23 mouse cellular contexts compared by ENCODE assay signal in genomic region chr8:49262797-49263196, GRCm38 (mm10).
DNase-seq lines count a peak whose midpoint lies in the region; ATAC-seq and TF ChIP-seq lines count a peak whose summit lies in the region.
"Had no signal": no experiment of that assay in that cellular context is flagged by ENCODE, and none has a peak within 500 bp of the region (broad histone marks: within the 10 kb centered on the region; RNA-seq: fewer than 3 reads in every experiment).

No protein-coding gene starts in this region.

- no peaks in the 10 kb centered on the region for H3K27me3 ChIP-seq in forebrain, embryonic 11.5 days (ENCODE audit: control insufficient read depth, insufficient read depth, low read length)
- H3K27me3 ChIP-seq in forebrain, postnatal 0 days (ENCODE audit: insufficient read depth, low read length) = no peaks in the 10 kb centered on the region
- H3K27me3 ChIP-seq in midbrain, embryonic 10.5 days (ENCODE audit: low read depth, poor library complexity, severe bottlenecking) = no peaks in the 10 kb centered on the region
- no peaks in the 10 kb centered on the region for H3K27me3 ChIP-seq in midbrain, embryonic 16.5 days (ENCODE audit: control insufficient read depth, insufficient read depth, low read depth, low read length)
- H3K27me3 ChIP-seq in lung, postnatal 0 days (replicated peaks; ENCODE audit: insufficient read depth, low read length) = no peaks in the 10 kb centered on the region
- H3K27me3 ChIP-seq: heart, embryonic 12.5 days; limb, embryonic 13.5 days; liver, embryonic 12.5 days had no signal

- peak; percentile 55; the same call in 1 of the 2 replicates for ATAC-seq in forebrain, embryonic 11.5 days (replicated peaks; ENCODE audit: low FRiP score)
- ATAC-seq in forebrain, postnatal 0 days = no peak
- ATAC-seq in midbrain, embryonic 16.5 days = peak; percentile 66; the same call in 1 of the 2 replicates
- no peak for ATAC-seq in lung, postnatal 0 days
- ATAC-seq: intestine, postnatal 0 days; liver, embryonic 12.5 days; Patski had no signal

- peaks cover 7% of the 10 kb centered on the region; the same call in 1 of the 2 replicates for H3K4me1 ChIP-seq in forebrain, embryonic 11.5 days (replicated peaks; ENCODE audit: control insufficient read depth, insufficient read depth, low read length)
- no peaks in the 10 kb centered on the region for H3K4me1 ChIP-seq in forebrain, postnatal 0 days (ENCODE audit: insufficient read depth)
- peaks cover 45% of the 10 kb centered on the region for H3K4me1 ChIP-seq in midbrain, embryonic 10.5 days
- H3K4me1 ChIP-seq in midbrain, embryonic 16.5 days (ENCODE audit: control insufficient read depth, insufficient read depth, low read length) = peaks cover 5% of the 10 kb centered on the region; the same call in 1 of the 2 replicates
- H3K4me1 ChIP-seq in lung, postnatal 0 days (ENCODE audit: insufficient read depth, low read depth, low read length) = no peaks in the 10 kb centered on the region
- H3K4me1 ChIP-seq: liver, embryonic 12.5 days had no signal

- no peak for TF ChIP-seq EP300 in lung, postnatal 0 days (IDR thresholded peaks at IDR 0.05)

- H3K9ac ChIP-seq in forebrain, embryonic 11.5 days (ENCODE audit: low read length) = no peak overlapping the region
- H3K9ac ChIP-seq in forebrain, postnatal 0 days = no peak overlapping the region
- no peak overlapping the region for H3K9ac ChIP-seq in midbrain, embryonic 16.5 days (ENCODE audit: low read depth, low read length)
- H3K9ac ChIP-seq in lung, postnatal 0 days (replicated peaks; ENCODE audit: low read depth) = no peak overlapping the region
- H3K9ac ChIP-seq: heart, embryonic 12.5 days; limb, embryonic 13.5 days; liver, embryonic 12.5 days had no signal

- no peak for TF ChIP-seq CTCF in forebrain, postnatal 0 days (IDR thresholded peaks at IDR 0.05; ENCODE audit: low read depth)
- TF ChIP-seq CTCF in lung, postnatal 0 days (IDR thresholded peaks at IDR 0.05) = no peak

- H3K36me3 ChIP-seq in forebrain, embryonic 11.5 days (ENCODE audit: control insufficient read depth, insufficient read depth, low read length) = no peaks in the 10 kb centered on the region
- H3K36me3 ChIP-seq in forebrain, postnatal 0 days (ENCODE audit: insufficient read depth) = no peaks in the 10 kb centered on the region
- H3K36me3 ChIP-seq in midbrain, embryonic 10.5 days = no peaks in the 10 kb centered on the region
- no peaks in the 10 kb centered on the region for H3K36me3 ChIP-seq in midbrain, embryonic 16.5 days (ENCODE audit: control insufficient read depth, insufficient read depth, low read length)
- no peaks in the 10 kb centered on the region for H3K36me3 ChIP-seq in lung, postnatal 0 days (ENCODE audit: insufficient read depth, low read length)
- H3K36me3 ChIP-seq: heart, embryonic 12.5 days; limb, embryonic 13.5 days; liver, embryonic 12.5 days had no signal

- no peak for DNase-seq in forebrain, embryonic 11.5 days (ENCODE audit: low spot score)
- no peak for DNase-seq in forebrain, postnatal 0 days
- DNase-seq in embryo, embryonic 11 days = peak; percentile 27
- DNase-seq in midbrain, embryonic 10.5 days (ENCODE audit: low spot score) = peak; percentile 31
- no peak for DNase-seq in lung, postnatal 0 days (ENCODE audit: low spot score)
- DNase-seq in adrenal gland, postnatal 10 days = no peak
- DNase-seq: adrenal gland, adult 2 months; cerebellum, adult 2 months; cerebellum, postnatal 25 days; gastrocnemius, postnatal 25 days; heart, adult 18-20 months; heart, postnatal 10 days; kidney, postnatal 25 days; lung, adult 18-20 months; lung, postnatal 14 days; right cerebral cortex, postnatal 25 days had no signal

- H3K27ac ChIP-seq in forebrain, embryonic 11.5 days (ENCODE audit: low read depth, low read length) = no peak overlapping the region
- H3K27ac ChIP-seq in forebrain, postnatal 0 days (ENCODE audit: low read depth, low read length) = no peak overlapping the region
- peak overlapping the region; percentile 76 for H3K27ac ChIP-seq in midbrain, embryonic 10.5 days (replicated peaks)
- no peak overlapping the region for H3K27ac ChIP-seq in midbrain, embryonic 16.5 days (ENCODE audit: low read length)
- H3K27ac ChIP-seq in lung, postnatal 0 days (ENCODE audit: low read length) = no peak overlapping the region
- H3K27ac ChIP-seq: layer of hippocampus, adult 2 months; limb, embryonic 13.5 days; liver, embryonic 12.5 days had no signal

- H3K4me2 ChIP-seq in forebrain, embryonic 11.5 days (ENCODE audit: low read depth, low read length, severe bottlenecking) = no peak overlapping the region
- H3K4me2 ChIP-seq in forebrain, postnatal 0 days (ENCODE audit: low read depth) = no peak overlapping the region
- no peak overlapping the region for H3K4me2 ChIP-seq in midbrain, embryonic 16.5 days (ENCODE audit: low read length)
- H3K4me2 ChIP-seq in lung, postnatal 0 days (replicated peaks; ENCODE audit: low read depth, low read length) = no peak overlapping the region
- H3K4me2 ChIP-seq: heart, embryonic 12.5 days; limb, embryonic 13.5 days; liver, embryonic 12.5 days had no signal

- H3K4me3 ChIP-seq in forebrain, embryonic 11.5 days (ENCODE audit: low read depth, low read length) = no peak overlapping the region
- H3K4me3 ChIP-seq in forebrain, postnatal 0 days (ENCODE audit: low read depth, low read length) = no peak overlapping the region
- no peak overlapping the region for H3K4me3 ChIP-seq in midbrain, embryonic 10.5 days
- H3K4me3 ChIP-seq in midbrain, embryonic 16.5 days (ENCODE audit: low read depth, low read length) = no peak overlapping the region
- H3K4me3 ChIP-seq in lung, postnatal 0 days (ENCODE audit: low read depth, low read length) = no peak overlapping the region
- H3K4me3 ChIP-seq: heart, embryonic 12.5 days; layer of hippocampus, adult 2 months; limb, embryonic 13.5 days; liver, embryonic 12.5 days had no signal

- H3K9me3 ChIP-seq in forebrain, embryonic 11.5 days (ENCODE audit: control insufficient read depth, low read length) = no peaks in the 10 kb centered on the region
- no peaks in the 10 kb centered on the region for H3K9me3 ChIP-seq in forebrain, postnatal 0 days (ENCODE audit: low read length)
- H3K9me3 ChIP-seq in midbrain, embryonic 10.5 days (replicated peaks) = no peaks in the 10 kb centered on the region
- H3K9me3 ChIP-seq in midbrain, embryonic 16.5 days (replicated peaks; ENCODE audit: control insufficient read depth, low read length, poor library complexity, severe bottlenecking) = no peaks in the 10 kb centered on the region
- H3K9me3 ChIP-seq in lung, postnatal 0 days (ENCODE audit: low read length) = no peaks in the 10 kb centered on the region
- H3K9me3 ChIP-seq: heart, embryonic 12.5 days; limb, embryonic 13.5 days; liver, embryonic 12.5 days had no signal

- 29% methylated on average over 3 of the region's 3 CpGs for WGBS in forebrain, embryonic 11.5 days
- WGBS in forebrain, postnatal 0 days = 12% methylated on average over 3 of the region's 3 CpGs
- 23% methylated on average over 3 of the region's 3 CpGs for WGBS in midbrain, embryonic 10.5 days
- WGBS in midbrain, embryonic 16.5 days = 10% methylated on average over 3 of the region's 3 CpGs
- WGBS in lung, postnatal 0 days = 72% methylated on average over 3 of the region's 3 CpGs

Comparison
In these comparisons a context has a peak if more than half of its experiments do, and no peak if none do; other contexts are left out.
1. ATAC-seq: peak in forebrain, embryonic 11.5 days (single experiment) and midbrain, embryonic 16.5 days (single experiment); none in forebrain, postnatal 0 days (single experiment) and lung, postnatal 0 days (single experiment).
2. DNase-seq: peak in embryo, embryonic 11 days (single experiment) and midbrain, embryonic 10.5 days (single experiment); none in forebrain, embryonic 11.5 days (single experiment), forebrain, postnatal 0 days (single experiment), lung, postnatal 0 days (single experiment) and adrenal gland, postnatal 10 days (single experiment).